Mouse (Mus musculus): ENCODE data around the gene Afg1l. TPM values are rescaled to one million over a fixed set of nuclear protein-coding genes. Genes with fewer than 3 reads are reported as not detected.

The Afg1l gene
- 1 to 10 TPM; 5.2 to 5.6 TPM for total RNA-seq (2023)

DNA sequence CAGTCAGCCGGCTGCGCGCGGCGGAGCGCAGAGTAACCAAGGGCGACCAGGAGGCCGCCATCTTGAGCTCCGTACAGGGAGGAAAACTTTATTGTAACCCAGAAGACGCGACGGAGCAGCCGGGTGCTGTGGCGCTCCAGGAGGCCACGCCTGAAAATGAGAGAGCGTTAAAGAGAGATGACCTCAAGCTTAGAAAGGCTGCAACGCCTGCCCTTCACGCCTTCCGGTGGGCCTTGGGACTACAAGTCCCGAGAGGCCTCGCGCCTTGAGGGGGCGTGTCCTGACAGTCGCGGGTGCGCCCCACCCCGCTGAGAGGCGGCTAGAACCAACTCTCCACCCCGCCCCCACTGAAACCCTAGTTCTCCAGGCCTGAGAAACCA lies at the start of gene Afg1l:
TSS of gene Afg1l (minus strand) at position 225 of the 380 bp plus-strand sequence.

DNA sequence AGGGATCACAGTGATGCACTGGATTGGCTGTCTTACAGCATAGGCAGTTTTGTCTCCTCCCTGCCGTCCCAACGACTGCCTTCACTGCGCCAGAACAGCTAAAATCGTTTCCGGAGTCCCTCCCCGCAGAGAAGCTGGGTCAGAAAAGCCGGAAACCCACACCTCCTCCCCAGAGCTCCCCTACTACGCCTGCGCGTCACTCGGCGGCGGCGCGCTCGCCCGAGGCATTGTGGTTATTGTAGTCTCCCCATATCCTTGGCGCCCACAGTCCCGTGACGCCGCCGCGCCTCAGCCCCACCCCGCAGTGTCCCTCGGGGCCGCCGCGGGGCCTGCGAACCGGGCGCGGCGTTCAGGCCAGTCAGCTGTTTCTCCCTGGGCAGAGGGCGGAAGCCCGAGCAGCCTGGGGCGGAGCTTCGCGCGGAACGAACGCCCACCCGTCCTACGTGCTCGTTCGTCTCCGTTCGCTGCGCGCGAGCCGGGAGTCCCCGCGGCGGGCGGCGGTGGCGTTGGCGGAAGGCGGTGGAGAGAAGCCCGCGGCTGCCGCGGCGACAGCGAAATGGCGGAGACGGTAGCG lies 23.5 kb upstream of the Afg1l start, which contains the start of gene Snx3:
TSS of gene Snx3 (plus strand) at position 256 of the 574 bp plus-strand sequence.

GRCm38 (mm10) chr10:42276507-42277345 lies 201.6 kb downstream of the Afg1l start, which contains the start of gene Foxo3:
Gene Foxo3 (minus strand): TSS chr10:42276755.

Other genes with a start within 250 kb of the Afg1l start
- gene Foxo3, start 201.8 kb downstream of the Afg1l start, total RNA-seq (2023), result 100 to 1,000 TPM; 103 to 113 TPM
- 100 to 1,000 TPM; 146 to 153 TPM for gene Snx3, start 23.5 kb upstream of the Afg1l start, total RNA-seq (2023)
- gene Nr2e1, start 105.1 kb upstream of the Afg1l start, total RNA-seq (2023), result not detected
- 10 to 100 TPM; 43.2 to 44.9 TPM for gene Ostm1, start 105.3 kb upstream of the Afg1l start, total RNA-seq (2023)

Data from monocyte, adult 59 days (primary cell).